Mouse (Mus musculus): ENCODE measurements around the gene Mid1.
"Not testable (repeated sequence)": the region's sequence is repeated elsewhere in the genome, so short reads cannot be mapped to it uniquely, and the experiment has no call there.

Mid1 gene

GRCm38 (mm10) chrX:169971562-169971961 lies 286.6 kb downstream of the Mid1 start:
- DNase-seq (ENCODE audit: low read depth, low spot score), result not testable (repeated sequence)

DNA sequence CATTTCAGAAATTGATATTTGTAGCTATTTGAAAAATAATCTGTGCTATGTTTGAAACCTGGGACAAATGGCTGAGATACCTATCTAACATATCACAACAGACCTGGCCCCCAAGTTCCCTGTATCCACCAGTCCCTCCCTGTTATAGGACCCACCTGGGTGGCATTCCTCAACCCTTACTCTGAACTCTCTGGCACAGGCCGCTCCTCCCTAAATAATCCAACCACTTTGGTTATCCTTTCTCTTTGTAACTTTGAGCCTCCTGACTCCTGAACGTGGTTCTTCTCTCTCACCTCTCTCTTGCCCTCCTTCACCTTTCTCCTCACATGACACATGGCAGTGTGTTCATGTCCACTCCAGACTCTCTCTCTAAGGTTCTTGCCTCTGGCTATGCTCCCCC lies 287.1 kb downstream of the Mid1 start:
- not testable (repeated sequence) for DNase-seq (ENCODE audit: low read depth, low spot score)

- DNase-seq (ENCODE audit: low read depth, low spot score), result not testable (repeated sequence)
Measured at GRCm38 (mm10) chrX:169972791-169973494, 287.9 kb downstream of the Mid1 start.

DNA sequence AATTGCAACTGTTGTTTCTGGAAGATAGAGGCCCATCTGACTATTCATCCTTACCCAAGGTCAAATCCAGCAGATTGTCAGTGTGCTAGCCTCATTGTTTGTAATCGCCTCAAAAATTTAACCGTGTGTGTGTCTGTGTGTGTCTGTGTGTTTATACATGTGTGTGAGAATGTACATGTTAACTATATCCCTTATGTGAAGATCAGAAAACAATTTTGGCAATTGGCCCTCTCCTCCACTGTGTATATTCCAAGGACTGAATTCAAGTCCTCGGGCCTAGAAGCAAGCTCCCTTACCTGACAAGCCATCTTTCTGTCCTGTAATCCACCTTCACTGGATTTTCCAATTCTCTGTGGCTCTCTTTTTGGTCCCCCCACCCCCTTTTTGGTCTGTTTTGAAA lies 288.8 kb downstream of the Mid1 start:
- not testable (repeated sequence) for DNase-seq (ENCODE audit: low read depth, low spot score)

DNA sequence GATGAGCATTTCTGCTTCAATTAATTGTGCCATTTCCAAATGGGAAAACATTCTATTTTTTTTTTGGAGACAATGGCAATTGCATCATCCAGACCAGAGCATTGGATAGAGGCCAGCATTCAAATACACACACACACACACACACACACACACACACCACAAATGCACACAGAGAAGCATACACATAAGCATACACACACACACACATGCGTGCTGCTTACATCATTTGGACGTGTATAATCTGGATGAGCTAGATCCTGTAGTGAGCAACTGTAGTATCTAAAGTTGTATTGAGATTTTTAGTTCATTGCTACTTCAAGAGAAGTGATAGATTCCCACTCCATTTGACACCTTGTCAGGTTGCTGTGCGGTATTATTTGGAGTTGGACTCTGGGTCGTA lies 289.5 kb downstream of the Mid1 start:
- DNase-seq (ENCODE audit: low read depth, low spot score), result not testable (repeated sequence)

GRCm38 (mm10) chrX:169974974-169975373 lies 290.0 kb downstream of the Mid1 start:
- DNase-seq (ENCODE audit: low read depth, low spot score), result not testable (repeated sequence)

DNA sequence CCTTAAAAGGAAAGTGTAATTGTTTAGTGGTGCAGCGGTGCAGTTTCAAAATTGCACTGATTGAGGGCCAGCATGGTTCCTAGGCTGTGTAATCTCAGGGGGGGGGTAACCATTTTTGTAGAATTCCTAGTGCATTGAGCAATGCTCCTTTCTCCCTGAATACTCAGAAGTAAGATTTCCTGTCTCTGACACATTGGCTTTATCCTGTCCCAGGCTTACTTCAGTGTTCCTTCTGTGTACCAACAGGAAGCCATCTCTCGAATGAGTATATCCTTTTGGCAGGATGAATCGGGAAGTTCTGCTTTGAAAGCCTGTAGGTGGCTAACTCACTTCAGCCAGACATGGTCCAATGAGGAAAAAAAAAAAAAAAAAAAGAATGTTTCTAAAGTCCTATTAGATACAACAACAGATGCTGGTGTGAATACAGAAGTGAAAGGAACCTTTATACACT lies 290.7 kb downstream of the Mid1 start:
- not testable (repeated sequence) for DNase-seq (ENCODE audit: low read depth, low spot score)

DNA sequence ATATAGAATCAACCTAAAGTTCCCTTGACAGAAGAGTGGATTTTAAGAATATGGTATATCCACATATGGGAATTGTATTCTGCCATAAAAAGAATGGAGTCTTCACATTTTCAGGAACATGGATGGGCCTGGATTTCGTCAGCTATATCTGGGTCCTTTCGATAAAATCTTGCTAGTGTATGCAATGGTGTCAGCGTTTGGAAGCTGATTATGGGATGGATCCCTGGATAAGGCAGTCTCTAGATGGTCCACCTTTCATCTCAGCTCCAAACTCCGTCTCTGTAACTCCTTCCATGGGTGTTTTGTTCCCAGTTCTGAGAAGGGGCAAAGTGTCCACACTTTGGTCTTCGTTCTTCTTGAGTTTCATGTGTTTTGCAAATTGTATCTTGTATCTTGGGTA lies 291.3 kb downstream of the Mid1 start:
- not testable (repeated sequence) for DNase-seq (ENCODE audit: low read depth, low spot score)

DNA sequence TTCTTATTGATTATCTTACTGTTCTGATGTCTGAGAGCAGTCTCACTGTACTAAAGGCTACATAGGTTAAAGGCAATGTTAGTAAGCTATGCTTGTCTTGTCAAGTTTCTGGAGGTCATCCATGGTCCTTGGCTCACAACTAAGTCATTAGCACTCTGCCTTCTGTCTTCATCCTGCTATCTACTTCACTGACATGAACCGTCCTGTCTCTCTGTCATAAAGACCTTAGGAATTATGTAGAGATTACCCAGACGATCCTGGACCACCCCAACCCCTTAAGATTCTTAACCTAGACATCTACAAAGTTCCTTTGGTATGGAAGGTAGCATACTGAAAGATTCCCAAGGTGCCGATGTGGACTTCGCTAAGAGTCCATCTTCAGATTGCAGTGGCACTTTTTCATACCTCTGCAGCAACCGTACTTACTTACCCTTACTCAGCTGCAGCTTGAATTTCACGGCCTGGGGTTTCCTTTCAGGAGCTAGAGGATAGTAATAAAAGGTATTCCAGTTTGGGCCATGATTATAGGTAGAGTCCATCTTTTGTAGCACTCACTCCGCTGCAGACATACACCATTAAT lies 292.9 kb downstream of the Mid1 start:
- DNase-seq (ENCODE audit: low read depth, low spot score), result not testable (repeated sequence)

DNA sequence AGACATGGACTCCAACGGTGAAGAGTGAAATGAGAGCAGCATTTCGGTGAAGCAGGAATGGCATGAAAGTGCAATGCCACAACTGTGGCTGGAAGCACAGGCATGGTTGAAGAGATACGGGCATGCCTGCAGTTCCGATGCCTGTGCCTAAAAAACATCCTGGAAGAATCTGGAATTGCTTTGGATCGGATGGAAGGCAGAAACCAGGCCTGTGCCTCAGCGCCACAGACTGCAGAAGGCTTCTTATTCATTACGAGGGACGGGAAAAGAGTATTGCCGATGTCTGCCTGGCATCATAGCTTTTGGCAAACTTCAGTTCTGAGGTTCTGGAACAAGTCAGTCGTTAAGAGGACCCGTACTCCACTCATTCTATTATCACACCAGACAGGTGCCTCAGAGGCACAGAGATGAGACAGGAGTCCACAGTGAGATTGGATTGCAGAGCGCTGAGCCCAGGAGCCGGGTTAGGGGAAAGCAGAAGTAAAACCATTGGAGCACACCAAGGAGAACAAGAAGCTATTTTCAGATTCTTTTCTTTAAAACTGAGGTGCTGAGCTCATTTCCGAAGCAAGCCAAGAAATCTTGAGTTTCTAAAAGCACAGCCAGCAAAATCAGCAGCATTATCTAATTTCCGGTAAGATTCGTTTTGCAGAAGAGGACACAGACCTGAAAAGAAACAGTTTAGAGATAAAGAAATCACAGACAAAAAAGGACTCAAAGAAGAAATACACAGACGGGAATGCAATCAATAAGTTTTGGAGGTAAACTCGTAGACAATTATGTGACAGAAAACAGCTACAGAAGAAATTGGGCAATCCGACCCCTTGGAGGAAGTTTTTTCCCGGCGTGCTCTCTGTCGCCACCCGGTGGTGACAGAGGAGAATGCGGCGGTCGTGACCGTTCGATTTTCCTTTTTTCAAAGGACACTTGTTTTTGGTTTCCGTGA lies 293.7 kb downstream of the Mid1 start:
- DNase-seq (ENCODE audit: low read depth, low spot score), result not testable (repeated sequence)

DNA sequence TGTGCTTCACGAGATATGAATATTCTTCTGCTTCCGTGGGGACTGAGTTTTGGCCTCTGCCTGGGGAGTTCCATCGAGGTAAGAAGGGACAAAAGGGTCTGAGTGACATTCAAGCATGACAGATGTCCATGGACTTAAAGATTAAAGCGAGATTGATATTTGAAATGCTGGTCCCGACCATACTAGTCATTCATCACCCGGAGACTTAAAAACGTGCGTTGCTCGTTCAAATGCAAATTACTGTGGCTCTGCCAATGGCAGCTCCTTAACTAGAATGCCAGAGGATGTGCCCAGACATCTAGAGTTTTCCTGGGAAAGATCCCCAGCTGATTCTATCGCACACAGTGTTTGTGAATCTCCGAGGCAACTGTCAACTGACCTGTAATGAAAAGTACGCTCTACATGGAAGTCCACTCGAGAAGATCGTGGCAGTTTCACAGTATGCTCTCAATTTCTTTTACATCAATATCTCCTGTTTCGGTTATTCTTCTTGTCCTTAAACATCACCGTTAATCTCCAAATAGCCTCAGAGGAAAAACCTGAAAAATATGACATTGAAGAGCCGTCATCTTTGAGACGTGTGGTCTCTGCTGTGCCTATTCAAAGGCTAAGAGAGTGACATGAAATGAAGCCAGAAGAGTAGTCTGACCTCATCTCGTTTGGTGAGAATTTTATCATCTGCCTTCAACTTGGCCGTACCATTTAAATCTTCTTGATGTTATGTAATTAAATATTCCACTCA lies 294.6 kb downstream of the Mid1 start:
- not testable (repeated sequence) for DNase-seq (ENCODE audit: low read depth, low spot score)

DNA sequence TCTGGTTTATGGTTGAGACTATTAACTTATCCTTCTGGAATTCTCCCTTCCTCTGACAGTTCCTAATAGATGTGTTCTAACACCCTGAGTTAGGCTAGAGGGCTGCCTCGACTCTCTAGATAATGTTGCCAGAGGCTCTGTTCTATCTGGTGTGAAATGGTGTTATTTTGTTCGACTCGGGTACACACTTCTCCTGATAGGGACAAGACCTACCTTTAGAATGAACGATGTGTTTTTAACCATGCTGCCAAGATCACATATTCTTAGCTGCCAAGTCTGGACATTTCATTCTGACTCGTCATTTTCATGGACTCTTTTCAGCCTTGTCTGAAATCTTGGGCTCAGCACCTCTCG lies 295.2 kb downstream of the Mid1 start:
- DNase-seq (ENCODE audit: low read depth, low spot score), result not testable (repeated sequence)

DNA sequence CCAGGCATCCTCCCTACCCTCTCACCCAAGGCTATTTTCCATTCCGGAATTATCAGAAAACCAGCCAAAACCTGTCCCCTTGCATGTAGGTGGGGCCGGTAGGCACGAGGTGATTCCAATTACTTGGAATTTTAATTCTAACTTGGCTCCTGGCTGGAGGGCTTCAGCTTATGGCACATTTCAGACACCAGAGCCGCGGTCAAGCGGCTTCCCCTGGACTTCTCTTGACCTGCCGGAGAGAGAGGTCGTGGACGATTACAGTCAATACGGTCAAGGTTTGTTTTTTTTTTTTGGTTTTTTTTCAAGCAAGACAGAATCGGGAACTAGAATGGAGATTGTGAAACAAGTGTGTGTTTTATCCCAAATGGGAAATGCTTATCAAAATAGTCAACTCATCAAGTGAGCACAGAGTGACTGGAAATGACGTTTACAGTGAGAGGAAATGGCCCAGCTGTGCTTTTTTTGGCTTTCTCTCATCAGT lies 295.9 kb downstream of the Mid1 start:
- no peak for DNase-seq (ENCODE audit: low read depth, low spot score)

DNA sequence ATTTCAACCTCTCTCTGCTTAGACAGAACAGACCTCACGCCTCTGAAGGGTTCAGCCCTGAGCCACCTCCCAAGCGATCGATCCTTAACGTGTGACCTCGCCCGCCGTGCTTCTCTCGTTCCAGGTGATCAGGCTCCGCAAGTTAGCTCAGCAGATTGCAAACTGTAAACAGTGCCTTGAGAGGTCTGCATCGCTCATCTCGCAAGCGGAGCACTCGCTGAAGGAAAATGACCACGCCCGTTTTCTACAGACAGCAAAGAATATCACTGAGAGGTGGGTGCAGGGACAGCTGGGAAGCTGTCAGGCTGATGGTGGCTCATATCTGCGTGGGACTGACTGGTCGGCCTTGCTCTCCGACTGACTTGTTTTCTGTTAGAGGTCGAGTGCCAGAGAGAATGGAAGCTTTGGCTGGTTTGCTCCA lies 296.8 kb downstream of the Mid1 start:
- DNase-seq (ENCODE audit: low read depth, low spot score), result not testable (repeated sequence)

- DNase-seq (ENCODE audit: low read depth, low spot score), result not testable (repeated sequence)
Measured at GRCm38 (mm10) chrX:169982606-169983400, 297.8 kb downstream of the Mid1 start.

GRCm38 (mm10) chrX:169983401-169984165 lies 298.6 kb downstream of the Mid1 start:
- DNase-seq (ENCODE audit: low read depth, low spot score), result not testable (repeated sequence)

DNA sequence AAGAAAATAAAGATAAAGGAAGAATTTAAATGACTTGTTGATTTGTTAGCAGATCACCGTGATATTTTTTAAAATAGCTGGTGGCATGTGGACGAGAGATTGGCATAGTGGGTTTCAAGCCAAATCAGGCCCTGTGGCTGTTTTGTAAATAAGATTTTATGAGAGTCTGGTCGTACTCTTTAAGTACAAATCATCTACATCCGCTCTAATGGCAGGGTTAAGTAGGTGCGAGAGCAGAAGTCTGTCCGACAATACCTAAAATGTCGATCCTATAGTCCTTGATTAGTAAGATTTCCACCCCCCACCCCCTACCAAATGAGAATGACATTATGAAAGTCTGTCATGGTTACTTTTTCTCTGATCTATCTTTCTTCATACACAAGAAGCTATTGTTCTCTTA lies 299.3 kb downstream of the Mid1 start:
- DNase-seq (ENCODE audit: low read depth, low spot score), result not testable (repeated sequence)

- DNase-seq (ENCODE audit: low read depth, low spot score), result not testable (repeated sequence)
Measured at GRCm38 (mm10) chrX:169984853-169985252, 299.9 kb downstream of the Mid1 start.

GRCm38 (mm10) chrX:169985796-169986195 lies 300.8 kb downstream of the Mid1 start:
- not testable (repeated sequence) for DNase-seq (ENCODE audit: low read depth, low spot score)

Data from R1 (cell line).